Mouse (Mus musculus) gonadal fat pad, adult 2 months (tissue): ENCODE results near the gene Rab20. TPM values are rescaled to one million over a fixed set of nuclear protein-coding genes. Genes with fewer than 3 reads are reported as not detected.

Experiments
- DNase-seq: peaks from one replicate; pipeline ENCODE4 v3.0.0-alpha.2; 2012; ENCODE audit warnings: low read depth
- polyA plus RNA-seq: library from polyadenylated mRNA; depleted of rRNA; stranded (reverse); fragments of >200 nt; gene quantifications from 2 replicates; pipeline ENCODE4 v1.2.3, GENCODE M21; 2012

Rab20 gene
- polyA plus RNA-seq, 1 experiment, result 46.9 TPM

DNA sequence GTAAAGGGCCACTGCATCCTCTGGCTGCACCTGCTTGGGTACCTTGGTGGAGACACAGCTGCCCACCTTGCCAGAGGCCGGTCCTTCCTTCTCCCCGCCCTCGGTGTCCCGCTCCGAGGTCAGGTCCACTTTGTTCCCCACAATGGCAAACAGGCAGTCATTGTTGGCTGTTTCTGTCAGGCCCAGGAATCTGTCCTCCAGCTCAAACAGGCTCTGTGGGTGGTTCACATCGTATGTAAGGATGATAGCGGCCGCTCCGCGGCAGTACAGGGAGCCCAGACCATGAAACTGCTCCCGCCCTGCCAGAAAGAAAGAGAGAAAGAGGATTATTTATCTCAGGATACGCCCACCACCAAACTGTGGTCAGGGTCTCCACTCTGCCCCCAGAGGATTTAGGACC lies 24.3 kb downstream of the Rab20 start:
- no peak for DNase-seq

DNA sequence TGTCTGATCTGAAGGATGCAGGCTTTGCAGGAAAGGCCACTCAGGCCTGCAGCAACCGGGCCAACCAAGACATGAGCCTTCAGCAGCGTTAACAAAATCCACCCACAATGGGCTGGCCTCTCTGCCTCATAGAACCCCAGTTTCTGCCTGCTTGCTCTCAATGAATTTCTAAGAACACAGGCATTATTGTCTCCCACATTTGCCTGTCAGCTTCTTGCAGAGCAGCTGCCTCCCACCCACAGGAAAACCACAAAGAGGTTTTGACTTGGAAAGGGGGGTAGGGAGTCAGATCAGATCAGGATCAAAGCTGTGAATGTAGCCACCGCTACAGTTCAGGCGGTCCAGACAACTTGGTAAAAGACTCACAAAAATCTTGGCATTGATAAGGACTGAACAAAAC lies 25.5 kb downstream of the Rab20 start:
- no peak for DNase-seq

DNA sequence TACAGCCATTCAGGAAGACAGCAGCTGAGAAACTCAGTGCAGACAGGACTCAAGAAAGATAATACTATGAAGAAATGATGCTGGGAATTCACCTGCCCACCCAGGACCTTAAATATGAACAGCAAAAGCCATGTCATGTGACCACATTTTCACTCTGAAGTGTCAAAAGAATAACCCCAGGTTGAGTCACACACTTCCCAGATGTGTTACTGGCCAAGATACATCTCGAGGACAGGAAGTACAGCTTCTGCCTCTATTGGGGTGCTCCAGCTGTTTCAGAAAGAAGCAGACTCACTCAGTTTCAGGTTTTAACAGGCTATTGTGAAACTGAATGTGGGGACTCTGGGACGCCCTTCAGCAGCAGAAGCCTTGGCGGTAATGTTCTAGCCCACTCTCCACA lies 26.0 kb downstream of the Rab20 start:
- DNase-seq, result no peak

DNA sequence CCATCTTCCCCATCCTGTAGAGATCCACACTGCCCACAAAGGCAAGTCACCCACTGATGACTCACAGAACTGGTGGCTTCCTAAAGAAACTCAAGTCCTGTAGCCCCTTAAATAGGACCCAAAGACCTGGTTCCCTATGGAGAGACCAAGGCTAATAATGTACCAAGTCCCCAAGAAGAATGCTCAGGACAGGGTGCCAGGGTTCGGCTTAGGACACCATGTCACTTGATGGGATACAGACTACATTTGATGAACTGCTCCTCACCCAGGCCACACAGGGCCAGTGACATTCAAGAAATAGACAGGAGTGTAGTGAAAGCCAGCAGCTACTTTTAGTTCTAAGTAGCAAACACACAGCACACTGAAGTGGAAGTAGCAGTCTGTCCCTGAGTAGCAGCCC lies 26.4 kb downstream of the Rab20 start:
- no peak for DNase-seq

DNA sequence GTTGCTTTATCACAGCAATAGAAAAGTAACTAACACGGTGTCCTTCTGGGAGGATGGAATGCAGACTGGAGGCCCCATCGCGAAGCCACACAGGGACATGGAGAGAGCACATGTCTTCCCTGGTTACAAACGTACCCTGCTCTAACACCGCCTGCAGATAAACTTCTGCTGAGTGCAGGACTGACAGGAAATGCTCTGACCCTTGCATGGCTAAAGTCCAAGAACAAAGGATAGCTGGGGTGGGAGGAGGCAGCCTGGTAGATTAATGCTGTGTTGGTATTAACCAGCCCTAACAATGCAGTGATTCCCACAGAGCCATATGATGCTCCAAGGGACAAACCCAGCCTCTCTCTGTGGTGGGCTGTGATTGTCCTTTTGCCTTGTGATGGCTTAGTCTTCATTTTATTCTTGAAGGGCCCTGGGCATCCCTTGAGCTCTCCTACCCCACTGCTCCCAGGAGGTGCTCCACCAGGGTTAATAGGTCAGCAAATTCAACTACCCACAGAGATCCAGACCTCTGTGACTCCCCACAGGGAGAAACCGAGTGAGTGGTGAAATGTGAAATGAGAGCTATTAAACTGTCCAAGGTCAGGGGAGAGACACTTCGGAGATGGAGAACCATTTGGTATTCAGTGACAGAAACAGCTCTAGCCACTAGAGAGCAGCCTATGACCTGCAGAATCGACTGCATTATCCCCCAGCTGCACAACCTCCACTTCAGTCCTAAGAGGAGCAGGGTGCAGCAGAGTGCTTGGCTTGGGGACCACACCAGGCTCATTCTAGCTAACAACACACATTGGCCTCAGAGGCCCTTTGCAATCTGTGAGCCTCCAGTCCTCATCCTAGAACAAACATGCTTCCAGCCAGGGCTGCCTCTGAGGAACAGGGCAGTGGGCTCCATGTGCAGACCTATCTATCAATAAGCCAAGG lies 28.1 kb downstream of the Rab20 start:
- DNase-seq, result no peak

DNA sequence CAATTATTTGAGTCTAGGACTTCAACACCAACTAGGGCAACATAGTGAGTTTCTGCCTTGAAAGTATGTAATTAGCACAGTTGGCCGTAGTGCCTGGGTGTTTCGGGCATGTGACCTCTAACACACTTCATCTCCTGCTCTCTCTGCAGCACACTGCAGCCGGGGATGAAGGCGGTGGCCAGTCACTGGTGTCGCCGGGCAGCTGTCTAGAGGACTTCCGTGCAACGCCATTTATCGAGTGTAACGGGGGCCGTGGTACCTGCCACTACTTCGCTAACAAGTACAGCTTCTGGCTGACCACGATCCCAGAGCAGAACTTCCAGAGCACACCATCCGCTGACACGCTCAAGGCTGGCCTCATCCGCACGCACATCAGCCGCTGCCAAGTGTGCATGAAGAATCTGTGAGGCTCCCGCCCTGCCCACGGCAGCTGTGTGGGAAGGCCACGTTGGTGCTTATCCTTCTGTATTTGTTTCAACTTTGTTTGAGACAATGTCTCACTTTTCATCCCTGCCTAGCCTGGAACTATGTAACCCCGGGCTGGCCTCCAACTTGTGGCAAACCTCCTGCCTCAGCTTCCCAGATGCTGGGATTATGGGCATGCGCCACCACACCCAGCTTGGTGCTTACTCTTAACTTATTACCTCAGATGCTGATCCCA lies 30.5 kb downstream of the Rab20 start:
- no peak for DNase-seq

DNA sequence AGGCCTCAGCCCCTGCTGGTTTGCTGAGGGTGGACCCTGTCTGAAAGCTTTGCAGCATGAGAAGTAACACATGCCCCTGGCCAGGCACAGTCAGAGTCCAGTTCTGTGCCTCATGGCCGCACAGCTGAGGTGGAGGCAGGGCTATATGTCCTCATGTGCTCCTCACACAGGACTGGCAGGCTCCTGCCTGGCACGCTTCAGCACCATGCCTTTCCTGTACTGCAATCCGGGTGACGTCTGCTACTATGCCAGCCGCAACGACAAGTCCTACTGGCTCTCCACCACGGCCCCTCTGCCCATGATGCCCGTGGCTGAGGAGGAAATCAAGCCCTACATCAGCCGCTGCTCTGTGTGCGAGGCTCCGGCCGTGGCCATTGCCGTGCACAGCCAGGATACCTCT lies 32.7 kb downstream of the Rab20 start:
- DNase-seq, result no peak

DNA sequence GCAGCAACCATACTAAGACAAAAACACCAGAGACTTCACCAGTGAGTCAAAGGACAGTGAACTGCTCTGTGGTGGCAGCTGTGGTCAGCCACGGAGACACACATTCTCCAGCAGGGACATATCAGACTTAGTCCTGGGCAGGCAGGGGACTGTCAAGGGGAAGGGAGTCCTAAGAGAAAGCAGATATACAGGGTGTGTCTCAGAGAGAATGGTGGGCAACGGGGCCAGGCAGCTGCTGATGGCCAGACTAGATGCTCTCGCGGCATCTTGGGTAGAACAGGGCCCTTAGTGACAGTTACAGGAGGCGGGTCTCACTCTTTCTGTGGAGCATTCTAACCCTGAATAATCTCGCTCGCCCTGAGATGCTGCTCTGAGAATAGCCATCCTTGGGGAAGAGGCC lies 34.3 kb downstream of the Rab20 start:
- no peak for DNase-seq

DNA sequence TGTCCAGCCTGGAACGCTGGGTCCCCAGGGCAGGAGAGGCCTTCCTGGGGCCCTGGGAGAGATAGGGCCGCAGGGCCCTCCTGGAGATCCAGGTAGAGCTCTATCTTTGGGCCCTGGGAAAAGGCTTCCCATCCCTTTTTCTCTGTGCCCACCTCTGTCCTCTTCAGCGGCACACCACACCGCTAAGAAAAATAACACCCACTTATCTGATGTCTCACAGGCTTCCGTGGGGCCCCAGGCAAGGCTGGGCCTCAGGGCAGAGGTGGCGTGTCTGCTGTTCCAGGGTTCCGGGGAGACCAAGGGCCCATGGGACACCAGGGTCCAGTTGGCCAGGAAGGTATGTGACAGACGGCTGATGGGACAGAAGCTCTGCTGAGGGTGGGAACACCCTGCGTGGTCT lies 34.9 kb downstream of the Rab20 start:
- DNase-seq, result no peak

DNA sequence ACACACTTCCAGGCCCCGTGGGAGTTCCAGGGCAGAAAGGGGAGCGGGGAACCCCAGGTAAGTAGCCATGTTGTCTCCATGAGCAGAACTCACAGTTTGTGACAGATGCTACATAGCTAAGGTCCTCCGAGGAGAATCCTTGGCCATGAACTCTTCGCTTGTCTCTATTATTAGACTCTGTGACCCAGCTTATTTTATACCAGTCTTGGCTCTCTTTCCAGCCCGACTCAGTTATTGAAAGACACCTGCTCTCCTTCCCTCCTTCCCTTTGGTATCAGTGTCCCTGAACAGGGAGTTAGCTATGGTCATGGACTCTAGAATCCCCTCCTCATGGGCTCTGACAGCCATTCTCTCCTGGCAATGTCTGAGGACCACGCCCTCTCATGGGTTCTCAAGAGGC lies 37.2 kb downstream of the Rab20 start:
- no peak for DNase-seq

DNA sequence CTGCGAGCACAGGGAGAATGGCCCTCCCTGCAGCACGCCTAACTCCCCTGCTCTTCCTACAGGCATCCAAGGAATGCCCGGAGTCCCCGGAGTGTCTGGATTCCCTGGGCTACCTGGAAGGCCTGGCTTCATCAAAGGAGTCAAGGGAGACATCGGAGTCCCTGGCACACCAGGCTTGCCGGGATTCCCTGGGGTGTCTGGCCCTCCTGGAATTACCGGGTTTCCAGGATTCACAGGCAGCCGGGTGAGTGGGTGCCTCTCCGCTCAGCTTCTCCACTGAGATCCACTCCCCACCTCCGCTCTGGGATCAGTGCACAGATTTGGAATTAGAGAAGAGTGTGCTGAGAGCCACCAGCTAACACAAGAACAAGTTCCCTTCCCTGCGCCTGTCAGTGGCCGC lies 40.6 kb downstream of the Rab20 start:
- DNase-seq, result no peak

DNA sequence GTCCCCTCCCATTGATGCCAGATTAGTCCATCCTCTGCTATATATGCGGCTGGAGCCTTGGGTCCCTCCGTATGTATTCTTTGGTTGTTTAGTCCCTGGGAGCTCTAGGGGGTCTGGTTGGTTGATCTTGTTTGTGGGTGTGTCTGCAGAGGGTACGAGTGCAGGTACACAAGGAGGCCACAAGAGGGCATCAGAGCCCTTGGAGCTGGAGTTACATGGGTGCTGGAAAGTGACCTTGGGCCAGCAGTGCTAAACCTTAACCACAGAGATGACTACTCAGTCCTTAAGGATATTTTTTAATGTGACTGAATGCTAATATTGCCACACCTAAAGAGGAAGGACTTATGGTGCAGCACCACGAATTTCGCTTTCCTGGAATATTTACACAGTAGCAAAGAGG lies 47.8 kb downstream of the Rab20 start:
- DNase-seq, result no peak

DNA sequence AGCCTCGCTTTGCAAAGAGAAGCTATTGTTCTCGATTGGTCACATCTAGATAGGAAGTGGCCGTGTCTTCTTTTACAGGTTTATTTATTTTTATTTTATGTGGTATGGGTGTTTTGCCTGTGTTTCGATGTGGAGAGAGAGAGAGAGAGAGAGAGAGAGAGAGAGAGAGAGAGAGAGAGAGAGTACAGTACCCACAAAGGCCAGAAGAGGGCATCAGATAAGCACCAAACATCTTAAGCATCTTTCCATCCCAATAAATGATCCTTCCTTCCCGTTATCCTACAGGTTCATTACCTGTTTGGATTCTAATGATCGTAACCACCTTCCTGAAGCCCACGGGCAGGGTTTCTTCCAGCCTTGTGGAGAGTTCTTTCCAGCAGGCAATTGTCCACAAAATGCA lies 55.4 kb downstream of the Rab20 start:
- no peak for DNase-seq

DNA sequence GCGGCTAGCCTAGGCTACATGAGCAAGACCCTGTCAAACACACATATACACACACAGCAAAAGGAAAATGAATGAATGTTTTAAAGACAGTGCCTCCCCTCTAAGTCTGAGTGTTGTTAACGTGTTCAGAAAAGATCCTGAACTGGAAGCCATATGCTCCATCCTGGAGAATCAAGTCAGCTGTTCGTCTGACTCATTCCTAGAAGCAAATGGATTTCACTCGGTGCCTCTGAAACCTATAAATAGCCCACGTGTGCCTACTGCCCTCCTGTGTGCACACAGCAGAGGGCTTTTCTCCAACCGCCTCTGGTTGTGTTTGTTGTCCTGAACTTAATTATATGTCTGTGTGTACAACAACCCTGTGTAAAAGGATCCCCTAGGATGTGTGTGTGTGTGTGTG lies 56.5 kb downstream of the Rab20 start:
- DNase-seq, result no peak

DNA sequence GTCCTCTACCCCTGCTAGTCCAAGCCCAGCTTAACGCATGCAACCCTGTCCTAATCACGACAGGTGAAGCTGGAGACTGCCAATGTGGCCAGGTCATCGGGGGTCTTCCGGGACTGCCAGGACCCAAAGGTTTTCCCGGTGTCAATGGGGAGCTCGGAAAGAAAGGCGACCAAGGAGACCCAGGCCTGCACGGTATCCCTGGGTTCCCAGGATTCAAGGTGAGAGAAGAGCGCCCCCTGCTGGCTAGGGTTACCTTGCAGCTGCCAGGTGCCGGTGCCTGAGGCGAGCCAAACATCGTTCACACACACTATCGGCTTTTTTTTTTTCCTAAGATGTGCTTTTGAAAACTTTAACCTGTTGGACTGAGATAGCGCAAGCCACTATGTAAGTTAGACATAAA lies 57.4 kb downstream of the Rab20 start:
- DNase-seq, result no peak

DNA sequence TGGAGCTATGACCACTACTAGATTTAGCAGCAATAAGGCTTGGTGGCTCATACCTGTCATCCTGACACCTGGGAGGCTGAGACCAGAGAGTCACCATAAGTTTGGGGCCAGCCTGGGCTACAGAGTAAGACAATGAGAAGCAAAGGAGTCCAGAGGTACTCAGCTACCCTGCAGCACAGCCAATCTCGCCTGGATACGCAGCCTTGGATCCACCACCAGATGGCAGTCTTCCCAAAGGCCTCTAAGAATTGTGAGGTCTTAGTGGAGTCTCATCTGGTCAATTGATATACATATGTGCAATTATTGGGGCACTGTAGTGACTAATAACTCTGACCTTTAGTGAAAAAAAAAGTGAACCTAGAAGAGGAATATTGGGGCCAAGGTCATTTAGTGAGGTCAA lies 58.9 kb downstream of the Rab20 start:
- no peak for DNase-seq

DNA sequence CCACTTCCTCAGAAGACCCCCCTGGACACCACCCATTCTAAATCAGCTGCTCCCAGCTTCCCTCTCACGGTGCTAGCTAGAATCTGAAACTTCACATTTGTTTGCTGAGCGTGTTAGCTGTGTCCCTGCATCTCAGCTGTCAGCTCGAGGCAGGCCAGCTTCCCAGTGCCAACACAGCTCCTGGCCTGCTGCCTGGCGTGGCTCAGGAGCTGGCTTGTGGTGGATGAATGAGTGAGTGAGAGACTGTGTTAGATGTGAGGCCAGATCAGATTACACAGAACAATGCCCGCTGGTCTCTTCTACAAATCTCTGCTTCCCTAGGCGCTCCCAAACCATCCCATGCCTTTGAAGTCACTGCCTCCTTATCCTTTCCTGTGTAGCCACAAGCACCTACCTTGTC lies 59.3 kb downstream of the Rab20 start:
- DNase-seq, result peak; percentile 60

DNA sequence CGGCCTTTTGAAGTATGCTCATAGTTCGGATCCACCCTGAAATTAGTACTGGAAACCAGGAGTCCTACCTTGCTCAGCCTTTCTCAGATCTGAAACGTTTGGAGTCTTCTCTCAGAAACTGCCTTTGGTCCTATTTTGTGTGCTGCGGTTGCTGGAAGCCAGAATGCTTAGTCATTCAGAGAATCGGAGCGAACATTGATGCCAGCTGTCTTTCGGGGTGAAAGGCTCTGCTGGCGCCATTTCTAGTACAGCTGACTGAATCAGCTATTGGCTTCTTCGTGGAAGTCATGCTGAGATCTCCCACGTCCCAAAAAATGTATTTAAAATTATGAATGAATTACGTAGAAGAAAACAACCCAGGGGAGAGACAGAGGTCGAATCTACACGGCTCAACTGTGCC lies 60.7 kb downstream of the Rab20 start:
- DNase-seq, result no peak

DNA sequence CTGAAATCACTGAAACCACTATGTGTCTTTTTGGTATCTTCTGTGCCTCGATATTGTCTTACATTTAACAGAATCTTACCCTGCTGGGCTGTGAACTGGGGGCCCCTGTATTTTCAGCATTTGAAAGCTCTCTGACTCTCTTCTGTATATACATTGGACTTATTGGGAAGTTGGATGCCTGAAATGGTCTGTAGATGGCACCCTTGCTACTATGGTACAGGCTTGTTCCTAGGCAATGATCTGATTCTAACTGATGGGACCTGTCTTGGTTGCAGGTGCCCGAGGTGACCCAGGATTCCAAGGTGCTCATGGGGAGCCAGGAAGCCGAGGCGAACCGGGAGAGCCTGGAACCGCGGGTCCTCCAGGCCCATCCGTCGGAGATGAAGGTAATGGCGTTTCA lies 63.4 kb downstream of the Rab20 start:
- no peak for DNase-seq

DNA sequence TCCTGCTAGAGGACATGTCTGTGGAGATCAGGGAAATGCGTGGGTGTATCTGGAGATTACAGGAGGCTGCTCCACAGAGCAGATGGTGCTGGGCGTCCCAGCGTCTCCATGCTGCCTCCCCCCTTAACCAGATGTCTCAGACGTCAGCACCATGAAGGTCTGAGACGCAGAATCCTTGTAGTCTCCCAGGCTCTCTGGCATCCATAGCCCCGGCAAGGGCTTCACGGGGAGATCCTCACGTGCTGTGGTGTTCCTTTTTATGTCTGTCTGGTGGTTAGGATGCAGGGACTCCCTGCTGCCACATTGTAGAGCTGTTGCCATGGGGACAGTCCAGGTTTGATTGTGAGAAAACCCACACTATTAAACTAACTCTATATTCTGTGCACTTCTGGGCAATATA lies 64.2 kb downstream of the Rab20 start:
- DNase-seq, result no peak

DNA sequence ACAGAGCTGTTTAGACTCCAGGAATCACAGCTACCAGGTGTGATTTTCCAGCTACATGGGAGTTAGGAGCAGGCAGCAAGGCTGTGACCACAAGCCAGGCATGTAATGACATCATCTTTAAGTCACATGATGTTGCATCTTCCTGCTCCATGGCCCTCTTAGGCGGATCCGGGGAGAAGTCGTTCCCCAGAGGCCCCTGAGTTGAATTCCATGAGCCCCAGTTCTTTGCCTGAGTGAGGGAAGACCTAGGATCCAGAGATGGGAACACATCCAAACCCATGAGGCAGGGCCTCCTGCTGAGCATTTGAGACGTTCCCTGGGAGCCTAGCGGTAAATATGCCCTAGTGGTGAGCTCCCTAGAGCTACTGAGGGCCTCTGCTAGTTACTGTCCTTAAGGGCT lies 66.1 kb downstream of the Rab20 start:
- DNase-seq, result no peak

DNA sequence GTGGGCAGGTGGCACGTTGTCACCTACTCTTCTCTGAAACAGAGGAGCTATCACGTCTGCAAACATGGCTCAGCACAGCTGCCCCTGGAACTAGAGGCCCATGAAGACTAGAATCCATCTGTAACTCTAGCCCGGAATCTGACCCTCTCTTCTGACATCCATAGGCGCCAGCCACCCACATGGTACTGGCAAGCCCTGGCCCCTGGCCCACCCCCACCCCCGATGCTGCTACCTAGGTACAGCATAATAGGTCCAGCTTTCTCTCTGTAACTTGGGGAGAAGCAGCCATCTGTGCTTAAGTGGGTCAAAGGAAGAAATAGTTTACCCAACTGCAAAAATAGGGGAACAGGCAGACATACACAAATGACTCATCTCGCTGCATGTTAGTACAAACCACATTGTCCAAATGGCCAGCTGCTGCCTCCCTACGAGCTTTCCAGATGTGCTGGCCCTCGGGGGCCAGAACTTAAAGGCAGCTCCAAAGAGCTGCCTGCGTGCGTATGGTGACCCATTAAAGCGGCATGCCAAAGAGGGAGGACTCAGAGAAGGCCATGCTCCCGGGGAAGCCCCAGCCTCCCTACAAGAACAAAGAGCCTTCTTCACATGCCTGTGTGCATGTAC lies 66.9 kb downstream of the Rab20 start:
- DNase-seq, result no peak
